ENCODE assay signal across 8 mouse cellular contexts in the genomic region with DNA sequence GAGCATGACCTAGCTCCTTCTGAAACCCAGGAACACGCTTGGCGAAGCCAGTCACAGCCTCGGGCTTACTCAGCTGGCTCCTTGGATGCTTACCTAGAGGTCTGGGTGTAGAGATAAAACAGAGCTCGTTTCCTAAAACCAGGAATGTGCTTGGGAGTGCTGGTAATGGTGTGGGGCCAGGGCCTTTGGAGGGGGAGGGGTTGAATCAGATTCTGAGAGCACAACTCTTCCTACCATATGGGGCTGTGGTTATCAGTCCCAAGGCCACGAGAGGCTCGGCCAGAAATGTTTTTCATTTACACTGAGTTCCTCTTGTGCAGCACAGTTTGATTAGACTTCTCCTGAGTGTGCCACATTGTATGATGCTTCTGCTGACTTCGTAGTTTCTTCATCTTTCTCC.
A peak's percentile ranks its signal among the peaks of the same experiment; 100 is the strongest.
DNase-seq lines count a peak whose midpoint lies in the region; ATAC-seq and TF ChIP-seq lines count a peak whose summit lies in the region.

No protein-coding gene starts in this region.

- H3K27me3 ChIP-seq in G1E (ENCODE audit: insufficient read depth, low read length): no peaks in the 10 kb centered on the region
- H3K27me3 ChIP-seq in hindbrain, embryonic 12.5 days: no peaks in the 10 kb centered on the region
- no peaks in the 10 kb centered on the region for H3K27me3 ChIP-seq in midbrain, embryonic 11.5 days (ENCODE audit: control insufficient read depth, insufficient read depth, low read length)
- H3K27me3 ChIP-seq in kidney, adult 2 months (replicated peaks; ENCODE audit: control insufficient read depth, insufficient read depth, low read length): no peaks in the 10 kb centered on the region

- peaks cover 4% of the 10 kb centered on the region for H3K36me3 ChIP-seq in G1E (replicated peaks)
- no peaks in the 10 kb centered on the region for H3K36me3 ChIP-seq in hindbrain, embryonic 12.5 days
- H3K36me3 ChIP-seq in midbrain, embryonic 11.5 days (ENCODE audit: control insufficient read depth, insufficient read depth, low read length): no peaks in the 10 kb centered on the region
- H3K36me3 ChIP-seq in kidney, adult 2 months (ENCODE audit: control insufficient read depth, insufficient read depth, low read length): no peaks in the 10 kb centered on the region

- no peak for TF ChIP-seq CTCF in layer of hippocampus, adult 2 months (conservative IDR thresholded peaks at IDR 0.05)
- no peak for TF ChIP-seq CTCF in G1E (IDR thresholded peaks at IDR 0.05; ENCODE audit: low read depth, low read length)
- TF ChIP-seq CTCF in kidney, adult 2 months (conservative IDR thresholded peaks at IDR 0.05; ENCODE audit: insufficient read depth, insufficient read length, low read depth, low read length): no peak

- DNase-seq in layer of hippocampus, adult 2 months (ENCODE audit: low spot score in 2 of 2): peak in 1 of 2 experiments; percentile 8
- DNase-seq in layer of hippocampus, adult 9-10 months (ENCODE audit: low spot score): no peak
- no peak for DNase-seq in G1E (ENCODE audit: low spot score)
- peak; percentile 24 to 37 for DNase-seq in cerebellum, postnatal 10 days
- no peak for DNase-seq in midbrain, embryonic 11.5 days (ENCODE audit: low spot score, missing footprints)
- no peak for DNase-seq in c-Kit-positive CD71-positive TER-119-positive erythroid progenitor cells, embryonic 14.5 days (ENCODE audit: low spot score)
- DNase-seq in kidney, adult 2 months: no peak

- peaks cover 20% of the 10 kb centered on the region for H3K4me1 ChIP-seq in G1E (ENCODE audit: insufficient read depth, low read depth, low read length)
- peaks cover 5% of the 10 kb centered on the region for H3K4me1 ChIP-seq in hindbrain, embryonic 12.5 days
- peaks cover 7% of the 10 kb centered on the region; the same call in 1 of the 2 replicates for H3K4me1 ChIP-seq in midbrain, embryonic 11.5 days (ENCODE audit: control insufficient read depth, insufficient read depth, low read length)
- H3K4me1 ChIP-seq in kidney, adult 2 months (ENCODE audit: control insufficient read depth, insufficient read depth, low read length): no peaks in the 10 kb centered on the region

- ATAC-seq in G1E (ENCODE audit: extremely low read depth, insufficient number of reproducible peaks, low FRiP score, poor library complexity, severe bottlenecking): no peak
- no peak for ATAC-seq in hindbrain, embryonic 12.5 days (ENCODE audit: low FRiP score)
- ATAC-seq in midbrain, embryonic 11.5 days (ENCODE audit: low FRiP score): no peak

- 0 out of 2 replicates have a peak, but pooled peaks cover 2% of the 10 kb centered on the region for H3K9me3 ChIP-seq in G1E (replicated peaks)
- H3K9me3 ChIP-seq in hindbrain, embryonic 12.5 days (replicated peaks): peaks cover 5% of the 10 kb centered on the region; the same call in 1 of the 2 replicates
- H3K9me3 ChIP-seq in midbrain, embryonic 11.5 days (ENCODE audit: control insufficient read depth, low read length): no peaks in the 10 kb centered on the region; the same call in 1 of the 2 replicates

- 92% methylated on average over 7 of the region's 7 CpGs for WGBS in hindbrain, embryonic 12.5 days
- 95% methylated on average over 7 of the region's 7 CpGs for WGBS in midbrain, embryonic 11.5 days
- 95% methylated on average over 7 of the region's 7 CpGs for WGBS in kidney, adult 2 months

- H3K4me3 ChIP-seq in layer of hippocampus, adult 2 months: peak overlapping the region; percentile 91
- H3K4me3 ChIP-seq in G1E (ENCODE audit: low read depth, low read length): peak overlapping the region; percentile 80
- H3K4me3 ChIP-seq in hindbrain, embryonic 12.5 days: peak overlapping the region; percentile 67
- peak overlapping the region; percentile 63 for H3K4me3 ChIP-seq in midbrain, embryonic 11.5 days (ENCODE audit: low read depth, low read length)
- H3K4me3 ChIP-seq in kidney, adult 2 months (ENCODE audit: insufficient read depth, low read depth, low read length): no peak overlapping the region

- peak overlapping the region; percentile 32; the same call in 1 of the 2 replicates for H3K9ac ChIP-seq in hindbrain, embryonic 12.5 days
- peak overlapping the region; percentile 36; the same call in 1 of the 2 replicates for H3K9ac ChIP-seq in midbrain, embryonic 11.5 days (ENCODE audit: low read length)

- H3K27ac ChIP-seq in layer of hippocampus, adult 2 months: peak overlapping the region; percentile 98
- peak overlapping the region; percentile 98; the same call in 1 of the 2 replicates for H3K27ac ChIP-seq in hindbrain, embryonic 12.5 days
- no peak overlapping the region for H3K27ac ChIP-seq in midbrain, embryonic 11.5 days (ENCODE audit: low read depth, low read length)
- H3K27ac ChIP-seq in kidney, adult 2 months (ENCODE audit: insufficient read depth, low read depth, low read length): no peak overlapping the region

- peak overlapping the region; percentile 56 for H3K4me2 ChIP-seq in hindbrain, embryonic 12.5 days (replicated peaks)
- H3K4me2 ChIP-seq in midbrain, embryonic 11.5 days: peak overlapping the region; percentile 48

- no peak for TF ChIP-seq POLR2A in kidney, adult 2 months (IDR thresholded peaks at IDR 0.05; ENCODE audit: low read depth, low read length)

Comparison
In these comparisons a context has a peak if more than half of its experiments do, and no peak if none do; other contexts are left out.
1. DNase-seq: peak in cerebellum, postnatal 10 days (2 of 2); none in layer of hippocampus, adult 9-10 months (single experiment), G1E (single experiment), midbrain, embryonic 11.5 days (single experiment), c-Kit-positive CD71-positive TER-119-positive erythroid progenitor cells, embryonic 14.5 days (single experiment) and kidney, adult 2 months (single experiment).
2. H3K27ac ChIP-seq: peak in layer of hippocampus, adult 2 months (single experiment) and hindbrain, embryonic 12.5 days (single experiment); none in midbrain, embryonic 11.5 days (single experiment) and kidney, adult 2 months (single experiment).